Mouse (Mus musculus) gastrocnemius, postnatal 4 days (tissue): Measurements from ENCODE around the gene Slc25a40. TPM values are rescaled to one million over a fixed set of nuclear protein-coding genes. Genes with fewer than 3 reads are reported as not detected.

ENCODE experiments used
- DNase-seq, 2 experiments: peaks; one replicate each; pipeline ENCODE4 v3.0.0; 2021 to 2022; ENCODE audit warnings: low spot score in 2 of 2, mixed read lengths in 2 of 2
- total RNA-seq, 2 experiments: library from RNA; stranded (reverse); gene quantifications; 2 replicates each; pipeline ENCODE4 v1.2.3; 2021

Slc25a40 gene
- total RNA-seq, 2 experiments from 2014 or later, result 7.2 to 9.6 TPM

DNA sequence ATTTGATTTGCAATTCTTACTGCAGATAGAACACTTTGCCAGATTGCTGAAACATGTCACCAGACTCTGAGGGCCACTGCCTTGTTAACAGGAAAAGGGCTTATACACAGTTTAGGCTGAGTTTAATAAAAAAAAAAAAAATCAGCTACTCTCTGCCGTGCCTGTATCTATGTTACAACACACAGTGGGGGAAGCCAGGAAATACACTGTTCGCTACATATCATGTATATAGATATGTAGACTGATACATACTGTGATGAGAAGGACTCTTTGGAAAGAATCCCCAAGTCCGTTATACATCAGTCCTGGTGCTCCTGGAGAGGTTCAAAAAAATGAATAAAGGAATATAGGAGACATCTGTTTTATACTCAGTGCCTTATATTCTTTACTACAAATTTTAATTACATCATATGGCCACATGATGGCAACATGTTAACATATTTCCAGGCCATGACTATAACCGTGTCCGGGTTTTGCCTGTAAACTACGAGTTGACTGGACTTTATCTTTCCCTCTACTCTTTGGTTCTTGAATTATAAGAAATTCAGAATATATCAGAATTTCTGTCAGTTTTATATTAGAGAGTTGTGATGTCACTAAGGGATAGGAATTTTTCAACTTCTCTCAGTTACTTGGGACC is 66.9 kb downstream of the Slc25a40 start:
- no peak for DNase-seq

DNA sequence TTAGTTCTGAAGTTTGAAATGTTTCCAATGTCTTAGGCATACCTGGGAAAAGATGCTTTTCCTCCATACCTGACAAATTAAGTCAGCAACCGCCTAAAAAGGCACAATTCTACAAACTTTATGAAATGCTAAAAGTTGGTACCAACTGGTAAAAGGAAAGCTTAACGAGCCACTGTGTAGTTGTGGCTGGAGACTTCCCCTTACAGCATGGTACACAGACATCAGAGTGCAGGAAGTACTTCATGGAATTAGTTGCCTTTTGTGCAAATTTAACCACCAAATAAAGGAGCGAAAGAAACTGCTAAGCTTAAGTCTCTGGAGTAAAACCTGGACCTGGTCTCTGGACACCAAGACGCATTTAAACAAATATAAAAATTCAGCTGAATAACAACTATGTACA is 69.1 kb downstream of the Slc25a40 start:
- DNase-seq, result no peak

Other genes with a start within 250 kb of the Slc25a40 start
- gene Adam22, start 54.7 kb upstream of the Slc25a40 start, total RNA-seq, result 10 to 100 TPM; 13.1 to 16.1 TPM
- 10 to 100 TPM; 12.1 to 13.0 TPM for gene Dbf4, start 134 bp upstream of the Slc25a40 start, total RNA-seq
- under 1 TPM; 0.59 to 0.88 TPM for gene Rundc3b, start 200.1 kb downstream of the Slc25a40 start, total RNA-seq
- gene Abcb1a, start 237.2 kb downstream of the Slc25a40 start, total RNA-seq, result 1 to 10 TPM in 1 of 2 experiments, under 1 TPM in 1; 0.83 to 1.2 TPM